Mouse (Mus musculus): ENCODE results near the gene Agfg1.

DNA sequence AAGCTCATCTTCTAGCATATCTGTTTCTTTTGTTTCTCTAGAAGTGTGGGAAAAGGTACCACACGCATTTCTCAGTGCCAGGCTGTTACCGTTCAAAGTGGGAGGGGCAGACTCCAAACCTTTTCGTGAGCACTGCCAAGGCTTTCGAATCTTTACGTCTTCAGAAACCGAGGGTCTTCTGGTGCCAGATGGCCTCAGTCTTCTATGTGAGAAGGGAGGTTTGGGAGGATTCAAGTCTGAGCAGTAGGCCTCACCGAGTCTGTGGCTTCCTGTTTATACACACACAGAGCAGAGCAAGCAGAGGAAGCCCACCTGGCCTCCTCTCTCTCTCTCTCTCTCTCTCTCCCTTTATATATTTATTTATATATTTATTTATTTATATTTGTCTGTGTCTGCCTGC lies 32.1 kb upstream of the Agfg1 start:
- TF ChIP-seq CTCF (IDR thresholded peaks at IDR 0.05; ENCODE audit: control insufficient read depth, insufficient read depth, insufficient read length) (no peak), FOSL1 (IDR thresholded peaks at IDR 0.05; ENCODE audit: insufficient read depth, low read length, poor library complexity, severe bottlenecking) (no peak), MYOD1 (IDR thresholded peaks at IDR 0.05; ENCODE audit: control insufficient read depth, insufficient read length, low read depth) (no peak), MYOG (IDR thresholded peaks at IDR 0.05; ENCODE audit: control insufficient read depth, extremely low read depth, insufficient read length) (no peak)
